ENCODE assay signal across 8 mouse cellular contexts in the genomic region with DNA sequence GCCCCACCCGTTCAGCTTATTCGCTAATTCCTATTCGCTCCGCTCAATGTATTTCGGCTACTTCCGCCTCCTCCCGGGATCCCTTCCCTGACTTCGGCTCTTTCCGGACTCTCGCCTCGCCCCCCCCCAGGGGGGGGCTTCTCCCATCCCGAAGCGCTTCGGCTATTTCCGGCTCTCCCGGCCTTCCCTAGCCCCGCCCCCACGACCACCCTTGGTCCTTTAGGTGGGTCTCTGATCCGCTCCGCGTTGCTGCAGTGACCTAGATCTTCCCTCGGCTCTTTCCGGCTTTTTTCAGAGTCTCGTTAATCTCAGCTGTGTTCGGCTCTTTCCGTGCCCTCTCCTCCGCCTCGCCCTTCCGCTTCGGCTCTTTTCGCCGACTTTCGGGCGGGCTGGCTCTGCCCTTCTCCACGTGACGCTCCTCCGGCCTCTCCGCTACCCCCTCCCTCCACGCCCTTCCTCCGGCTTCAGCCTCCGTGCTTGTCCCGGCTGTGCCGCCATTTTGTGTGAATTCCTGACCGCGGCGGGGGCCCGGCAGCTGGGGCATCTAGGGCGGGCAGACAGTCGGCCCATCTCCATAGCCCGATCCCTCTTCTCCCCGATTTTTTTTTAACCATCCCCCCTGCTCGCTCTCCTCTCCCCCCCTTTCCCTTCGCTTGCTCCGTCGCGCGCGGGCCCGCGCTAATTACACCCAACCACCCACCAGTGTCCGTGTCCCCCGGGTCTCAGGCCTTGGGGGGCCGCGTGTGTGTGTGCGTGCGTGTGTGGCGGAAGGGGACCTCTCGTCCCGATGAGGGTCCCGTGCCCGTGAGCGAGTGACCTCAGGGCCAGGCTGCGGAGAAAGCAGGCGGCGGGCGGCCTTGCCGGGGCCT. TPM values are rescaled to one million over a fixed set of nuclear protein-coding genes. Genes with fewer than 3 reads are reported as not detected.
DNase-seq lines count a peak whose midpoint lies in the region; ATAC-seq lines count a peak whose summit lies in the region.

No protein-coding gene starts in this region.

- ATAC-seq in megakaryocyte-erythroid progenitor cell, adult 5-6 weeks (replicated peaks; ENCODE audit: low FRiP score, low TSS enrichment, poor library complexity, severe bottlenecking): peak; percentile 67

- DNase-seq in adipocyte (ENCODE audit: low spot score): peak; percentile 93
- peak; percentile 98 for DNase-seq in embryo, embryonic 10 days (ENCODE audit: low spot score)
- peak; percentile 99 for DNase-seq in gastrocnemius, postnatal 10 days
- DNase-seq in induced T-regulatory cell, adult 2 months (ENCODE audit: low read depth): peak; percentile 98
- peak; percentile 99 to 100 for DNase-seq in left cerebral cortex, postnatal 10 days (ENCODE audit: extremely low spot score in 1 of 2, low spot score in 2 of 2)
- peak; percentile 98 for DNase-seq in right cerebral cortex, postnatal 25 days
- peak; percentile 99 for DNase-seq in urinary bladder, postnatal 4 days (ENCODE audit: low spot score in 2 of 2)

- intact Hi-C loops in left cerebral cortex, postnatal 10 days (cut with DNase I): loop anchor here (5.0 to 10.0 kb wide), 2 partner anchors 212 to 335 kb away; a partner anchor contains a TSS

RNA-seq across cellular contexts. Expression of a gene that starts 0.7 kb away (rescaled TPM):
- 10 to 100 TPM; 33.2 to 37.9 TPM for total RNA-seq in gastrocnemius, postnatal 10 days (2021)
- total RNA-seq in left cerebral cortex, postnatal 10 days (2021): 10 to 100 TPM; 54.3 to 57.2 TPM
- 60.7 and 66.9 TPM in 2 replicates for total RNA-seq in megakaryocyte-erythroid progenitor cell, adult 5-6 weeks (2014; fragmentation: Nextera tagmentation)
- 29.5 and 39.1 TPM in 2 replicates for total RNA-seq in megakaryocyte-erythroid progenitor cell, adult 5-6 weeks (2017)

RNA-seq across cellular contexts. Expression of a gene that starts 12.4 kb away (rescaled TPM):
- 10 to 100 TPM; 43.3 to 48.8 TPM for total RNA-seq in gastrocnemius, postnatal 10 days (2021)
- total RNA-seq in left cerebral cortex, postnatal 10 days (2021): 100 to 1,000 TPM; 114 to 118 TPM
- total RNA-seq in megakaryocyte-erythroid progenitor cell, adult 5-6 weeks (2014; fragmentation: Nextera tagmentation): 132 and 134 TPM in 2 replicates
- 478 and 490 TPM in 2 replicates for total RNA-seq in megakaryocyte-erythroid progenitor cell, adult 5-6 weeks (2017)

RNA-seq across cellular contexts. Expression of a gene that starts 52.5 kb away (rescaled TPM):
- 10 to 100 TPM; 18.8 to 18.9 TPM for total RNA-seq in gastrocnemius, postnatal 10 days (2021)
- 10 to 100 TPM; 96.3 to 98.3 TPM for total RNA-seq in left cerebral cortex, postnatal 10 days (2021)
- total RNA-seq in megakaryocyte-erythroid progenitor cell, adult 5-6 weeks (2014; fragmentation: Nextera tagmentation): 34.3 and 39.2 TPM in 2 replicates
- total RNA-seq in megakaryocyte-erythroid progenitor cell, adult 5-6 weeks (2017): 16.3 and 16.9 TPM in 2 replicates

Comparison
In these comparisons a context has a peak if more than half of its experiments do, and no peak if none do; other contexts are left out.
1. Peak in every context shown above with its lines: DNase-seq and ATAC-seq.